Mouse (Mus musculus) forelimb bud, embryonic 11.5 days (tissue): ENCODE data around the gene Klrb1f.
"Not testable (repeated sequence)": the region's sequence is repeated elsewhere in the genome, so short reads cannot be mapped to it uniquely, and the experiment has no call there.

ENCODE experiments used
- DNase-seq: peaks from one replicate; pipeline ENCODE4 v3.0.0-alpha.2; 2012; ENCODE audit warnings: low read depth, low spot score

Gene Klrb1f

DNA sequence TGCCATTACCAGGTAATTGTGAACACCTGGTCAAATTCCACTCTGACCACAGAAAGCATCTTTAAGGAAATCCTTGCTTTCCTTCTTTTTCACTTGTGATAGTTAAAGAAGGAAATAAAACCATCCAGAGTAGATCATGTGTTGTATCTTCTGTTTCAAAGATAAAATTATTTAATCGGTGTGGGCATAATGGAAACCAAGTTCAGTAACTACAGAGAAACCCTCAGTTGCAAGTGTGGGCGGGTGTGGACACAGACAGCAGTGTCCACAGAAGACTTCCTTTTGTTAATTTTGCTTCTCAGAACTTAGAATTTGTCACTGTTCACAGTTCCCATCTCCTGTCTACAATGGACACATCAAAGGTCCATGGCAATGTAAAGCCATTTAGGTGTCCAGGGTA lies at the start of gene Klrb1f:
Gene Klrb1f, plus strand, starts transcription at position 301 of the 400 bp plus-strand sequence.
- no peak for DNase-seq

DNA sequence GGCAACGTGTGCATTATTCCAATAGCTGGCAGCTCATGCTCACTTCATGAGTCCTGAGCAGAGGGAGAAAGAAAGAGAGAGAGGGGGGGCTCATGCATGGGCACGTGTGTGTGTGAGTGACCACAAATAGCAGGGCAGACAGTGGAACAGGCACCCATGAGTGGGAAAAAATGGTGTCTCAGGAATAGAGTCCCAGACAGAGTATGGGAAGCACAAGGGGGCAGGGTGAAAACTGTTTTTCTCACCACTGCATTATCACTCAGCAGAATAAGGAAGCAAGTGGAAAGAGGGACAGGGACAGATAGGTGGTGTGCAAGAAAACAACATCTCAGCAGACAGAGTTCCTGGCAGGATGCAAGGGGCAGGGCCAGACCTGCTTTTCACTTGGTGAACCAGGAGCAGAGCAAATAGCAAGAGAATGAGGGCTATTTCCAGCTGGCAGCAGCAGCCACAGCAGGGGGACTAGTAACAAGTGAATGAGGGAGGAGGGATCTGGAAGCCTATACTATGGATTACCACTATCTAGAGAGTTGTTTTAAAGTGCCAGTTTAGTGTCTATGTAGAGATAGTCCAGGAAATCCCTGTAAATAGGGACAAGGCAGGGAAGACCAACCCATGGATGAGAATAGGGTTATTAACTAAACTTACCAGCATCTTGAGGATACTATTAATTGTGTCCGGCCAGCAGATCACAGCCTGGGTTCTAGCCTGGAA lies 49.5 kb upstream of the Klrb1f start:
- DNase-seq, result no peak

DNA sequence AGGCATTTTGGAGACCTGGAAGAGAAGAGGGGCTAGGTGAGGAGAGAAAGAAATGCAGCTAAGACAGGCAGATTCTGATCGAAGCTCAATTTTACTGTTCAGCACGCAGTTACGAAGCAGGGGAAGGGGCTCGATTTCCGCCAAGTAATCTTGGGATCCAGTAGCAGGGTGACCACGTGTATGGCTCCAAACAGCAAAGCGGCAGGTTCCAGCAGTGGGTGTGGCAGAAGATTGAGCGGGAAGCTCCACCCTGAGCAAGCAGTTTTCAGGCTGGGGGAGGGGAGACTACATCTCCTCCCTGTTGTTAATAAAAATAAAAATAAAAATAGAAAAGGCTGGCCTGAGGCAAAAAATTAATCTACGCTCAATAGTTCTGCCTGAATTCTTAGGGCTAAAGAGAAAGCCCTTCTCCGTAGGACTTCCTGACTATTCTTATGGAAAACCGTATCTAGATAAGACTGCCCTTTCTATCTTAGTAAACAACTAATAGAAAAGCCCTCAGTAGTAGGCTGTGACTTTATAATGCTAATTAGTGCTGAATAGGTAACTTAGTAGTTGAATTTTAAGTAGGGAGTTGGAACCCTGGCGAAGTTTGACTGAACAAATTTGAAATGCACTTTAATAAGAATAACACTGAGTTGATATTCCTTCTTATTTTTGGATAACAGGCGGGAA lies 48.8 kb upstream of the Klrb1f start:
- no peak for DNase-seq

GRCm38 (mm10) chr6:129001392-129001791 lies 44.3 kb upstream of the Klrb1f start:
- no peak for DNase-seq

DNA sequence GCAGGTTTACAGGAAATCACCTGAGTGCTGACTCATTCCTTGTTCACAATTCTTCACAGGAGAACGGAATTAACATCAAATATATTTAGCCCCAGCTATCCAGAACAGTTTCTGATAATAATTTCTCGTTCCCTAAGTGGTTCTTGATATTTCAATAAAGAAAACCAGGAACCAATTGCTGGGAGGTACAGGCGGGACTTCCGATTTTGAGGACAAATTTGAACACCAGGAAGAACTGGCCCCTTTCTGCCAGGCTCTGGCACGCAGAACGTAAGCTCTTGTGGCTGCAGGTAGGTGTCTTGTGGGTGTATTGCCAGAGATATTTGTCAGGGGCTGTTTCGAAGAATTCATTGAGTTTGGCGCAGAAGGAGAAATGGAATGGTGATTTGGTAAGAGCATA lies 37.1 kb upstream of the Klrb1f start:
- no peak for DNase-seq

DNA sequence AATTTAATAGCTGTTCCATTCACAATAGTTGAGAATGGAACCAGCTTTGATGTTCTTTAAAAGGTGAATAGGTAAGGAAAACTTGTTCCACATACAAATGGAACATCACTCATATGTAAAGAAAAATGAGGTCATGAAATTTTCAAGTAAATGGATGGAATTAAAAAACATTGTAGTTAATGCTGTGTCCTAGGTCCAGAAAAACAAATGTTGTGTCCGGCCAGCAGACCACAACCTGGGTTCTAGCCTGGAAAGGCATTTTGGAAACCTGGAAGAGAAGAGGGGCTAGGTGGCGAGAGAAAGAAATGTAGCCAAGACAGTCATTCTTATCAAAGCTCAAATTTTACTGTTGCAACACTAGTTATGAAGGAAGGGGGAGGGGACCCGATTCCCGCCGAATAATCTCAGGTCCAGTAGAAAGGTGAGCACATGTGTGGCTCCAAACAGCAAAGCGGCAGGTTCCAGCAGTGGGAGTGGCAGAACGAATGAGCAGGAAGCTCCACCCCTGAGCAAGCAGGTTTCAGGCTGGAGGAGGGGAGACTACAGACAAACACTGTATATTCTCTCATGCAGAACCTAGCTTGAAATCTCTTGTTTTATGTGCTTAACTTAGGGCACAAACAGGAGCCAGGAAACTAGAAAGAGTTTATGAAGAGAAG lies 35.7 kb upstream of the Klrb1f start:
- not testable (repeated sequence) for DNase-seq

DNA sequence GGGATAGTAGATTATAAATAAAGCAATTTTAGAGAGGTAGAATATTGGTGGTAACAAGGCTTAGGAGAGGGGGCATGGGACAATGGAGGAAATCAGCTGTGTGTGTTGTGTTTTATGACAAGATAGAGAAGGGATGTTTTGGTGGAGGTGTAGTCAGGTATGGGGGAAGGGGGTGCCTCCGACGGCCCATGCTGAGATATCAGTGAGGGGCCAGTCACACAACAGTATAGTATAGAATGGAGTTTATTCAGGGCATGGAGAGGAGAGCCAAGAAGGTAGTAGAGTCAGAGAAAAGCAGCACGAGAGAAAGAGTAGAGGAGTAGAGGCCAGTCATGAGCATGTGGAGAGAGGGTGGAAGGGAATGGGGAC lies 35.2 kb upstream of the Klrb1f start:
- no peak for DNase-seq

- DNase-seq, result not testable (repeated sequence)
These were observed 33.7 kb upstream of the Klrb1f start for GRCm38 (mm10) chr6:129012012-129012411.

DNA sequence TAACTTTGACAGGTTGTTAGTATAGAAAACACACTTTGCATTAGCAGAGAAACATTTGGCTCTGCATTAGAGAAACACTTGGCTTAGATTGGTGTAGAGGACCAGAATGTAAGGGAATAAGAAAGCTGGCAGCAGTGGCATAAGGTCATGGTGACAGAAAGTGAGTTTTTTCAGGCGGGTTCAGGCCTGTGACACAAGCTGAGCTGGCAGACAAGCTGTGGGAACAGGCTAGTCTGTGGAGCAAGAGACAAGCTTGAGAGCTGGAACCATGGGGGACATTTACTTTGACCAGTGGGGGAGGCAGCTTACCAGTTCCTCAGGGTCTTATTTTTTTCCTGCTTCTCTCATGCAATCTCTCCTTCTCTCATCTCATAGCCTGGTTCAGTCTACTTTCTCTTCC lies 32.7 kb upstream of the Klrb1f start:
- no peak for DNase-seq

DNA sequence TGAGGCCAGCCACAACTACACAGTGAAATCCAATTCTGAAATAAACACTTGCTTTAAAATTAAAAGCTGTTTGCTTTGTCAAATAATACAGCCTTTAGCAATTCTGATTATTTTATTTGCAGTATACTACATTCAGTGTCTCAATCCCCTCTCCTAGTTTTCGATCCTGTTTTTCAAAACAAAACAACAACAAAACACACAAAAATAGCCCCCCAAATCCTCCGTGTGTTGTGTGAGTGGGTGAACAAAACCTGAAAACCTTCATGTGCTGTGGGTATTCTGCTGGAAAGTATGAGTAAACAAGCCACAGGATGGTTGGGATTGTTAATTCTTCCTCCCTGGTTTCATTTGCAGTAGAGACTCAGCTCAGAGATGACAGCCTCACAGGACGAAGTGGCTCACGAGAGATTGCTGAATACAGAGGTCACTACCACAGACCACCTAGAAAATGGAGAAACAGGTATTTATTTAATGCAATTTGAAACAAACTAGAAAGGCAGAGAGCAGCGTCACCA lies 31.9 kb upstream of the Klrb1f start:
- no peak for DNase-seq

DNA sequence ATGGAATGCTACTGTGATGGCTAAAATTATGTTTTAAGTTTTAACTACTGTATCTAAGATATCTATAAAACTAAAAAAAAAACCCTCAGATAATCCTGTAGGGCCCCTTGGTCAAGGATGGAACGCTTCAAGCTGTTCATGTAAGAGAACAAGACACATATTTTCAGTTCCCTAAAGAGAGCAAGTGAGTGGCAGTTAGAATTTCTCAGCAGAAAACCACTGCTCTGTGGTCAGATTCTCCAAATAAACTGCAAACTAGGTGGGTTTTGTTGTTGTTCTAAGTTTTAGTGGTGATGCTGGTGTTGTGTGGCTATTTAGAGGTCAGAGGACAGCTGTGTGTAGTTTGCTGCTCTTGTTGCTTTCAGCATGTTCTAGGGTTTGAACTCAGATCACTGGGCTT lies 31.3 kb upstream of the Klrb1f start:
- no peak for DNase-seq

- no peak for DNase-seq
These were observed 18.1 kb upstream of the Klrb1f start for GRCm38 (mm10) chr6:129027451-129028248.

- DNase-seq, result no peak
These were observed 15.4 kb upstream of the Klrb1f start for GRCm38 (mm10) chr6:129030175-129030824.

DNA sequence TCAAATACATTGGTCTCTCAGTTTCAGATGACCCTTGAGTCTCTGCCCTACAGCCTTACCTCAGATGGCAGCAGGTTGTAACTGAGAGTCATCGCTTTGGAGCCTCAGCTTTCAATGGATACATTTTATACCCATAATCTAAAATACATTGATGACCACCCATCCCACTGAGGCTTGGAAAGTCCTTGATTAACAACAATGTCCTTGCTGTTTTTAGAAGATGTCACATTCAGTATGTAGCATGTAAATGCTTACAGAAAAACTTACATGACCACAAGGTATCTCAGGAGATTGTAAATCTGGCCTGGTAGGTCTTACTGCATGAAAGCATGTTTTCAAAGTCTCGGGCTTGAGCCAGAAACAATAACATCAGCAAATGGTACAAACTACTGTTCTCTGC lies 14.7 kb upstream of the Klrb1f start:
- no peak for DNase-seq

DNA sequence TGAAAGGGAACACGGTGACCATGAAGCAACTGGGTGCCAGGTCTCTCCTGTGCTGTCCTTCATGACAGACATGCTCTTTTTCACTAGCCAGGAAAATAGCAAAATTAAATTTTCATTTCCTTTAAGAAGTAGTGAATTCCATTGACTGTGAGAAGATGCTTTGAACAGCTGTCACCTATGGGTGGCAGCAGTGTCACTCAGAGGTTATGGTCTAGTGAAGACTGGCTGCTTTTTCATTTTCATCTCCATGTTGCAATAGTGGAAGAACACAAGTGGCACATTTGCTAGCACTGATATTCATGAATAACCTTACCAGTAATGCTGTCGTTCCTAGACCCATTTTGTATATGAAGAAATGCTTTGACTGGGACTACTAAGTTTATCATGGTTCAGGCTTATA lies 12.3 kb upstream of the Klrb1f start:
- DNase-seq, result no peak

- DNase-seq, result no peak
These were observed 10.7 kb upstream of the Klrb1f start for GRCm38 (mm10) chr6:129035017-129035416.

DNA sequence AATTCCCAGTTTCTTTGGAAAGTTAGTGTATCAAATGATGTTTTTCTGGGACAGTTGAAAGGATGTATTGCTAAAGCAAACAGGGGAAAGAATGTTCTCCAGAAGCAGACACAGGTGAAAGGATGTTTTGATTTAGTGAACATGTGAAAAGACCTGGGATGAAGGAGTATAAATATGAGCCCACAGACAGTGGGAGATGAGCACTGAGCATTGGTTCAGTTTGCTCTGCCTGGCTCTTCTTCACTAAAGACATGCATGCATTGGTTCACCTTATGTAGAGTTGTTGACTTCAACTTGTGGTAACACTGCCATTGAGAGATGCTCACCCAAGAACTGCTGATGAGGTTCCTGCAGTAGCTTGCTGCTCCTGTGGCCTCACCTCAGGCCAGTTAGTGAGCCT lies 9.4 kb upstream of the Klrb1f start:
- DNase-seq, result no peak

DNA sequence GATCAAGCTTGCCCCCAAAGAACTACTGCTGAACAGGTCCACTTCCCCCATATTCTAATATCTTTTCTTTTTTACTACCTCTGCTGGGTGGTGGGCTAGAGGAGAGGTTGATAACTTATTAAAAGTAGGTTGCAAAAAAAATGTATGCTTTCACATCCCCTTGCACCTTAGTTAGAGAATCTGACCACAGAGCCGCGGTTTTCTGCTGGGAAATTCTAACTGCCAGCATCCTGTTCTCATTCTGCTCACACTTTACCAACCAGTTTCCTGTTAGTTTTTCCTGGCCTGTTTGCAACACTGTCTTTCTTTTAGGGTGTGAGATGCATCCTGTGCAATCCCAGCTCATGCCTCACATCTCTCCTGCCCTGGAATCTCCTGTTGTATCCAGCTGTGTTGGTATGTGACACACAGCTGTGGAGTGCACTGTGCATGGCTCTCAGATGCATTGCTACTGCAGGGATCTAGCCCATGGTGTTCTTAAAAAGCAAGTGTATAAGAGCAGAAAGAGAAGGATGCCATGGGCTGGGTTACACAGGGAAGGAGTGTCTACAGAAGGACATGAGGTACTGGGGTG lies 8.7 kb upstream of the Klrb1f start:
- DNase-seq, result no peak

GRCm38 (mm10) chr6:129041470-129041869 lies 4.2 kb upstream of the Klrb1f start:
- DNase-seq, result no peak

DNA sequence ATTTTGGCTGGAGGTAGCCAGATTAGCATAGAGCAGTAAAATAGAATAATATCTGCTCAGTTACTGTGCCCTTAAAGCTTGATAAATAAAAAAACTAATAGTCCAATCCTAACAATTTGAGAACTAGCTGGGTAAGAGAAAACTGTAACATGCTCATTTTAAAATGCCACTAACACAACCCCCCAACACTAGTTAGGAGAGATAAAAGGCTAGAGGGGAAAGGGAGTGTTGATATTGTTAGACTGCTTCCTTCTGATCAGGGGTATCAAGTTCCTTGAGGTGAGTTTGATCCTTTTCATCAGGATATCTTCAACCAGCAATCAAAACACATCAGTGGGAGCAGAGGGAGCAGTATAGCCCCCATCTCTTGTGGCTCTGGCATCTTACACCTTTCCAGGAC lies 3.2 kb upstream of the Klrb1f start:
- DNase-seq, result no peak

DNA sequence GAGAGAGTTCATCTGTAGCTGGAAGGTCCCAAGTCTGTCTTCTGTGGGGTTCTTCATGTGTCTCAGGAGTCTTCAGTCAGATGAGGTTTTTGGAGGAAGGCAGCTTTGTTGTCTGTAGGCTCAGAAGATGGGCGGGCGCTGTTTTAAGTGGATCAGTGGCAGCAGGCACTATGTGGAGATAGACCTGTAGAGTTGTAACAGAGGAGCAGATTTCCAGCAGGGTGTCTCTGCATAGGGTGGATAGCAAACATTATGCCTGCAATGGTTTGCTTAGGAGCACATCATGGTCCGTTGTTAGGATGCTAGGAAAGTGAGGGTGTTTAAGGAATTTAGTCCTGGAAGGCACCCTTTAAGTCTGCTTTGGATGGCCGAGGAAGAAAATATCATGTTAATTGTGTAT lies 2.7 kb downstream of the Klrb1f start:
- no peak for DNase-seq
